Mouse (Mus musculus) erythroblast, embryonic 14.5 days (primary cell): ENCODE results near the gene Arhgap28.

Experiments
- GATA1 ChIP-seq: IDR thresholded peaks from 2 replicates; pipeline ENCODE4 v1.6.1; 2012; ENCODE audit warnings: low read length, inconsistent platforms, mixed read lengths
- TAL1 ChIP-seq: IDR thresholded peaks from 3 replicates; pipeline ENCODE4 v1.6.1; 2012; ENCODE audit warnings: low read length, inconsistent platforms, mixed read lengths

DNA sequence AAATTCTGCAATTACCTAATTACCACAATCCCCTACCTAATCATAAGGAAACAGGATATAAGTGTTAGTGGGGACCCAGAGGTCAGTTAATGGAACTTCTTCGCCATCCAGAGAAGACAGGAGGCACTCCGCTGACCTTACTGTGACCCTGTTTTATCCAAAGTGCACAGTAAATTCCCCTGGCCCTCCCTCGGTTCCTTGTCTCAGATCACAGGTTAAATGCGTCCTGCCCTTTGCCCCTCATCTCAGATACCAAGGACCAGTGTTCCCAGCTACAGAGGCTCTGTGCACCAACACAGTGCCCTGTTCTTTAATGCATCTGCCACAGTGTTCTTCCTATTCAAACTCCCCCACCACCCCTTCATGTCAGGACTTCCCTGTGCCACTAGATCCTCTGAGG, 18.4 kb downstream of the Arhgap28 start:
- TF ChIP-seq TAL1 = no peak
- TF ChIP-seq GATA1 = no peak
